Mouse (Mus musculus): ENCODE data around the gene Foxo1.

The Foxo1 gene

GRCm38 (mm10) chr3:52369881-52370428, 101.8 kb downstream of the Foxo1 start:
- DNase-seq: no peak

- DNase-seq: no peak
Measured at GRCm38 (mm10) chr3:52376974-52377373, 108.8 kb downstream of the Foxo1 start.

GRCm38 (mm10) chr3:52383351-52383750, 115.2 kb downstream of the Foxo1 start:
- DNase-seq: no peak

GRCm38 (mm10) chr3:52386343-52386742, 118.2 kb downstream of the Foxo1 start:
- DNase-seq: no peak

GRCm38 (mm10) chr3:52390321-52390720, 122.2 kb downstream of the Foxo1 start:
- no peak for DNase-seq

GRCm38 (mm10) chr3:52390766-52391665, 122.9 kb downstream of the Foxo1 start:
- no peak for DNase-seq

GRCm38 (mm10) chr3:52391897-52392296, 123.8 kb downstream of the Foxo1 start:
- DNase-seq: peak; percentile 85

- DNase-seq: no peak
Measured at GRCm38 (mm10) chr3:52392521-52392920, 124.4 kb downstream of the Foxo1 start.

GRCm38 (mm10) chr3:52393171-52393570, 125.0 kb downstream of the Foxo1 start:
- DNase-seq: no peak

- no peak for DNase-seq
Measured at GRCm38 (mm10) chr3:52396121-52396731, 128.1 kb downstream of the Foxo1 start.

GRCm38 (mm10) chr3:52396951-52397615, 128.9 kb downstream of the Foxo1 start:
- DNase-seq: peak; percentile 74

GRCm38 (mm10) chr3:52397961-52398360, 129.8 kb downstream of the Foxo1 start:
- DNase-seq: no peak

- no peak for DNase-seq
Measured at GRCm38 (mm10) chr3:52400284-52401161, 132.4 kb downstream of the Foxo1 start.

GRCm38 (mm10) chr3:52401162-52401928, 133.2 kb downstream of the Foxo1 start:
- DNase-seq: no peak
